Mouse (Mus musculus) intestine, embryonic 16.5 days (tissue): ENCODE measurements around the gene Snx11. TPM values are rescaled to one million over a fixed set of nuclear protein-coding genes. Genes with fewer than 3 reads are reported as not detected.

Experiments
- ATAC-seq: fragments of 200-750 bp; cut with Nextera tagmentation; 2 replicates; pipeline ENCODE4 v1.8.0; 2017; ENCODE audit warnings: moderate TSS enrichment, moderate library complexity
- H3K27ac ChIP-seq: fragments of 300-500 bp; sonication (generic); 2 replicates; pipeline ENCODE4 v1.5.1; 2014; ENCODE audit warnings: mild to moderate bottlenecking, low read length
- H3K27me3 ChIP-seq: fragments of 300-500 bp; sonication (generic); replicated peaks from 2 replicates; pipeline ENCODE4 v1.6.1; 2014; ENCODE audit warnings: low read length, control low read depth, mixed read lengths; ENCODE audit not compliant: control insufficient read depth, insufficient read depth
- H3K36me3 ChIP-seq: fragments of 300-500 bp; sonication (generic); 2 replicates; pipeline ENCODE4 v1.6.1; 2014; ENCODE audit warnings: low read length, control low read depth; ENCODE audit not compliant: control insufficient read depth, insufficient read depth
- H3K4me1 ChIP-seq: fragments of 300-500 bp; sonication (generic); 2 replicates; pipeline ENCODE4 v1.6.1; 2014; ENCODE audit warnings: low read length, control low read depth, mixed read lengths; ENCODE audit not compliant: control insufficient read depth, insufficient read depth
- H3K4me2 ChIP-seq: fragments of 300-500 bp; sonication (generic); 2 replicates; pipeline ENCODE4 v1.6.1; 2014; ENCODE audit warnings: low read depth, low read length, control low read depth
- H3K4me3 ChIP-seq: fragments of 300-500 bp; sonication (generic); 2 replicates; pipeline ENCODE4 v1.5.1; 2014; ENCODE audit warnings: mild to moderate bottlenecking, low read length
- H3K9ac ChIP-seq: fragments of 300-500 bp; sonication (generic); 2 replicates; pipeline ENCODE4 v1.6.1; 2014; ENCODE audit warnings: low read depth, low read length
- H3K9me3 ChIP-seq: fragments of 300-500 bp; sonication (generic); 2 replicates; pipeline ENCODE4 v1.6.1; 2016; ENCODE audit warnings: low read length, control low read depth; ENCODE audit not compliant: control insufficient read depth
- WGBS: fragments of 180-500 bp; shearing (Covaris S2); extraction: QIAGEN DNeasy Blood & Tissue Kit; methylation state at CpG from one replicate; pipeline ENCODE4 v1.1.7; 2014; 5-methylcytosine and 5-hydroxymethylcytosine counted together
- polyA plus RNA-seq: library from polyadenylated mRNA; unstranded; fragments of >200 nt; fragmentation: Nextera tagmentation; extraction: Ambion mirVana; gene quantifications from 2 replicates; pipeline ENCODE4 v1.2.1, GENCODE M21; 2015

The Snx11 gene
- polyA plus RNA-seq, 1 experiment from 2014 or later: 13.1 TPM

DNA sequence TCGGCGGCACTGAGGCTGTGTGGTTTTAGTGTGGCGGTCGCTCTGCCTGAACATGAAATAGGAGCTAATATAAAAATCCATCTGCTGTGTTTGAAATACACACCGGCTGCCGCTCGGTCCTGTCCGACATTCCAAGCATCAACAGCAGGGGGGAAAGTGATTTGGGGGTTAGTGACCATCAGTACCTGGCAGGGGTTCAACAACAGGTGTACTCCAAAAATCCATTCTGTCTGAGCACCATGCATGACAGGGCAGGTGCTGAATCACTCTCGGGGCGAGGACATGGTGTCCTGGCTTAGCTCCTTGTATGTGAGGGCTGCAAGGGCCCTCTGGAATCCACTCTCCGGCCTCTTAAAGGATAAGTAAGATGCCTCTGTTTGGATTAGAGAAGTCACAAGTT lies 41.0 kb downstream of the Snx11 start:
- 0 out of 2 replicates have a peak overlapping the region, but pooled peaks have one; percentile 19 for H3K4me3 ChIP-seq

GRCm38 (mm10) chr11:96735908-96736307 lies 41.5 kb downstream of the Snx11 start:
- H3K4me3 ChIP-seq: peak overlapping the region; percentile 19
- peak overlapping the region; percentile 48 for H3K4me2 ChIP-seq
- H3K9ac ChIP-seq: no peak overlapping the region
- 6% methylated on average over 19 of the region's 19 CpGs for WGBS
- H3K4me1 ChIP-seq: peaks cover 6% of the 10 kb centered on the region; the same call in 1 of the 2 replicates
- no peaks in the 10 kb centered on the region for H3K27me3 ChIP-seq
- no peaks in the 10 kb centered on the region for H3K9me3 ChIP-seq
- H3K36me3 ChIP-seq: no peaks in the 10 kb centered on the region
- H3K27ac ChIP-seq: no peak overlapping the region
- ATAC-seq: peak; percentile 65; the same call in 1 of the 2 replicates

More for the DNA sequence above, 41.0 kb downstream of the Snx11 start:
- no peaks in the 10 kb centered on the region for H3K36me3 ChIP-seq
- ATAC-seq: no peak
- no peaks in the 10 kb centered on the region for H3K9me3 ChIP-seq
- no peak overlapping the region for H3K27ac ChIP-seq
- 26% methylated on average over 11 of the region's 11 CpGs for WGBS
- H3K9ac ChIP-seq: no peak overlapping the region
- H3K4me1 ChIP-seq: peaks cover 6% of the 10 kb centered on the region; the same call in 1 of the 2 replicates
- H3K4me2 ChIP-seq: peak overlapping the region; percentile 48
- no peaks in the 10 kb centered on the region for H3K27me3 ChIP-seq

DNA sequence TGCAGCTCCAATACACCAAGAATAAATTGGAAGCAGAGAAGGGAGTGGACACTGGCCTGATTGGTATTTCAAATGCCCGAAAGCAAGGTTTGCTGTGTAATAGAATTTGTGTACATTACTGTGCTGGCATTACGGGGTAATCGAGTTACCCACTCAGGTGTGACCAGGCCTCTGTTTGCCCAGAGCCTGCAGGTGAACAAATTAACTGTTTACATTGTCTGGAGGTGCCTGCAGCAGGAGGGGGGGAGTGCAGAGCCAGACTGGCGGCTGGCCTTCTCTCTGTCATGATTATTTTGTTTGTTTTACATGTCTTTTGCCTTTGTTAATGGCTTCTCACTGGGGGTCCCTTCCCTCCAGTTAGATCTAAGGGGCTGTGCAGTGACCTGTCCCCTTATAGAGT lies 44.7 kb downstream of the Snx11 start:
- Histone ChIP-seq H3K9me3 (no peaks in the 10 kb centered on the region), H3K4me2 (no peak overlapping the region), H3K27ac (no peak overlapping the region), H3K27me3 (no peaks in the 10 kb centered on the region), H3K4me3 (no peak overlapping the region), H3K9ac (no peak overlapping the region), H3K36me3 (no peaks in the 10 kb centered on the region), H3K4me1 (peaks cover 3% of the 10 kb centered on the region; the same call in 1 of the 2 replicates)
- ATAC-seq: peak; percentile 56; the same call in 1 of the 2 replicates
- 36% methylated on average over 4 of the region's 4 CpGs for WGBS

GRCm38 (mm10) chr11:96730327-96730726 lies 47.0 kb downstream of the Snx11 start:
- Histone ChIP-seq H3K27ac (no peak overlapping the region), H3K4me3 (no peak overlapping the region), H3K4me1 (no peaks in the 10 kb centered on the region; the same call in 1 of the 2 replicates), H3K36me3 (no peaks in the 10 kb centered on the region), H3K9ac (no peak overlapping the region), H3K9me3 (no peaks in the 10 kb centered on the region), H3K27me3 (no peaks in the 10 kb centered on the region), H3K4me2 (no peak overlapping the region)
- 60% methylated on average over 5 of the region's 5 CpGs for WGBS
- ATAC-seq: no peak

- H3K9ac ChIP-seq: no peak overlapping the region
- no peak overlapping the region for H3K4me2 ChIP-seq
- H3K27ac ChIP-seq: no peak overlapping the region
- H3K4me1 ChIP-seq: no peaks in the 10 kb centered on the region; the same call in 1 of the 2 replicates
- H3K36me3 ChIP-seq: no peaks in the 10 kb centered on the region
- WGBS: 28% methylated on average over 9 of the region's 9 CpGs
- no peaks in the 10 kb centered on the region for H3K9me3 ChIP-seq
- ATAC-seq: no peak
- no peak overlapping the region for H3K4me3 ChIP-seq
- no peaks in the 10 kb centered on the region for H3K27me3 ChIP-seq
Observed at GRCm38 (mm10) chr11:96729462-96729861, 47.9 kb downstream of the Snx11 start.

DNA sequence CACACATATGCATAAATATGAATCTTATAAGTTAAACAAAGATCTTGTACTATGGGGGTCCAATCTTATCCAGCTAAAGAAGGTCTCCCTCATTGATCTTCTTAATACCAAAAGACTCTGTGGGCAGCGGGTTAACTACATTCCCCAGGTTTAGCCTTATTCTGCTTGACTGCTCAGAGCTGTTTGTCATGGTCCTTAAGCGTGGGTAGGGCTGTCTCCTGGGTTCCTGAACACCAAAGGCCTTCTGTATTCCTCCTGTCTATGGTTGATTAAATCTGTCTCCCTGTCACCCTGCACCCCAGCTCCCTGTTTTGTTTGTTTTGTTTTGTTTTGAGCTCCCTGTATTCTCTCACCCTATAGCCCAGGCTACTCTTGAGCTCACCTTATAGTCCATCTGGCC lies 48.8 kb downstream of the Snx11 start:
- Histone ChIP-seq H3K27ac (no peak overlapping the region), H3K27me3 (no peaks in the 10 kb centered on the region), H3K9me3 (no peaks in the 10 kb centered on the region), H3K4me3 (no peak overlapping the region), H3K4me2 (no peak overlapping the region), H3K36me3 (no peaks in the 10 kb centered on the region), H3K4me1 (no peaks in the 10 kb centered on the region; the same call in 1 of the 2 replicates), H3K9ac (no peak overlapping the region)
- 80% methylated on average over 2 of the region's 2 CpGs for WGBS
- no peak for ATAC-seq

- Histone ChIP-seq H3K4me3 (no peak overlapping the region), H3K27me3 (no peaks in the 10 kb centered on the region), H3K27ac (no peak overlapping the region), H3K9ac (no peak overlapping the region), H3K9me3 (no peaks in the 10 kb centered on the region), H3K4me1 (no peaks in the 10 kb centered on the region; the same call in 1 of the 2 replicates), H3K36me3 (no peaks in the 10 kb centered on the region), H3K4me2 (no peak overlapping the region)
- WGBS: 55% methylated on average over 1 of the region's 1 CpGs
- no peak for ATAC-seq
Observed at GRCm38 (mm10) chr11:96725833-96726232, 51.5 kb downstream of the Snx11 start.

GRCm38 (mm10) chr11:96718609-96719008 lies 58.8 kb downstream of the Snx11 start:
- Histone ChIP-seq H3K4me3 (no peak overlapping the region), H3K9ac (no peak overlapping the region), H3K27me3 (no peaks in the 10 kb centered on the region), H3K4me1 (no peaks in the 10 kb centered on the region), H3K9me3 (no peaks in the 10 kb centered on the region), H3K27ac (no peak overlapping the region), H3K4me2 (no peak overlapping the region), H3K36me3 (no peaks in the 10 kb centered on the region)
- 69% methylated on average over 7 of the region's 7 CpGs for WGBS
- no peak for ATAC-seq
